Mouse (Mus musculus) common myeloid progenitor, adult 5-6 weeks (primary cell): Measurements from ENCODE around the gene Sobp. TPM values are rescaled to one million over a fixed set of nuclear protein-coding genes. Genes with fewer than 3 reads are reported as not detected.

ENCODE experiments used
- ATAC-seq: replicated peaks from 2 replicates; pipeline ENCODE4 v1.8.0; 2016; ENCODE audit warnings: low read depth, mild to moderate bottlenecking, moderate TSS enrichment, inconsistent platforms; ENCODE audit not compliant: poor library complexity, severe bottlenecking
- total RNA-seq: library from RNA; stranded (forward); fragments of 200-1000, 187-1606 nt; gene quantifications from 2 replicates; pipeline ENCODE4 v1.2.3, GENCODE M21; 2017

Gene Sobp
- total RNA-seq, 1 experiment from 2014 or later: not detected

GRCm38 (mm10) chr10:43164406-43164805 is 9.9 kb downstream of the Sobp start:
- no peak for ATAC-seq

GRCm38 (mm10) chr10:43162318-43162717 is 12.0 kb downstream of the Sobp start:
- ATAC-seq: no peak

GRCm38 (mm10) chr10:43159333-43159732 is 15.0 kb downstream of the Sobp start:
- no peak for ATAC-seq

- ATAC-seq: no peak
Measured at GRCm38 (mm10) chr10:43158917-43159316, 15.4 kb downstream of the Sobp start.

- no peak for ATAC-seq
Measured at GRCm38 (mm10) chr10:43155046-43155560, 19.2 kb downstream of the Sobp start.

GRCm38 (mm10) chr10:43152643-43153042 is 21.7 kb downstream of the Sobp start:
- no peak for ATAC-seq

GRCm38 (mm10) chr10:43148456-43148855 is 25.9 kb downstream of the Sobp start:
- no peak for ATAC-seq

- ATAC-seq: no peak
Measured at GRCm38 (mm10) chr10:43143173-43143572, 31.2 kb downstream of the Sobp start.

GRCm38 (mm10) chr10:43134027-43134426 is 40.3 kb downstream of the Sobp start:
- no peak for ATAC-seq

GRCm38 (mm10) chr10:43128750-43129149 is 45.6 kb downstream of the Sobp start:
- no peak for ATAC-seq

GRCm38 (mm10) chr10:43124561-43124960 is 49.8 kb downstream of the Sobp start:
- ATAC-seq: no peak

- no peak for ATAC-seq
Measured at GRCm38 (mm10) chr10:43124156-43124555, 50.2 kb downstream of the Sobp start.

GRCm38 (mm10) chr10:43123422-43123821 is 50.9 kb downstream of the Sobp start:
- no peak for ATAC-seq

GRCm38 (mm10) chr10:43120688-43121450 is 53.5 kb downstream of the Sobp start:
- peak; percentile 83 for ATAC-seq

GRCm38 (mm10) chr10:43116083-43116927 is 58.0 kb downstream of the Sobp start:
- no peak for ATAC-seq

- ATAC-seq: no peak
Measured at GRCm38 (mm10) chr10:43112296-43112695, 62.0 kb downstream of the Sobp start.

- no peak for ATAC-seq
Measured at GRCm38 (mm10) chr10:43106616-43107015, 67.7 kb downstream of the Sobp start.

- ATAC-seq: no peak
Measured at GRCm38 (mm10) chr10:43106196-43106595, 68.1 kb downstream of the Sobp start.

- ATAC-seq: no peak
Measured at GRCm38 (mm10) chr10:43100513-43100912, 73.8 kb downstream of the Sobp start.

- ATAC-seq: no peak
Measured at GRCm38 (mm10) chr10:43099229-43099628, 75.1 kb downstream of the Sobp start.

- ATAC-seq: no peak
Measured at GRCm38 (mm10) chr10:43097755-43098154, 76.6 kb downstream of the Sobp start.
